Mouse (Mus musculus): ENCODE measurements around the gene Ppp2r5e. TPM values are rescaled to one million over a fixed set of nuclear protein-coding genes. Genes with fewer than 3 reads are reported as not detected.
"Not testable (repeated sequence)": the region's sequence is repeated elsewhere in the genome, so short reads cannot be mapped to it uniquely, and the experiment has no call there.

The Ppp2r5e gene
- total RNA-seq, 4 experiments from 2014 or later = 28.5 to 32.0 (median 31.3) TPM

- peak; percentile 59 for DNase-seq (ENCODE audit: low spot score)
These were observed 147.1 kb downstream of the Ppp2r5e start for GRCm38 (mm10) chr12:75448921-75449320.

GRCm38 (mm10) chr12:75446245-75446644 lies 149.8 kb downstream of the Ppp2r5e start:
- no peak for DNase-seq (ENCODE audit: low spot score)

- DNase-seq (ENCODE audit: low spot score) = not testable (repeated sequence)
These were observed 163.6 kb downstream of the Ppp2r5e start for GRCm38 (mm10) chr12:75432400-75432799.

- DNase-seq (ENCODE audit: low spot score) = no peak
These were observed 166.2 kb downstream of the Ppp2r5e start for GRCm38 (mm10) chr12:75429685-75430396.

GRCm38 (mm10) chr12:75428719-75429118 lies 167.3 kb downstream of the Ppp2r5e start:
- no peak for DNase-seq (ENCODE audit: low spot score)

GRCm38 (mm10) chr12:75425882-75426281 lies 170.2 kb downstream of the Ppp2r5e start:
- no peak for DNase-seq (ENCODE audit: low spot score)

- no peak for DNase-seq (ENCODE audit: low spot score)
These were observed 171.2 kb downstream of the Ppp2r5e start for GRCm38 (mm10) chr12:75424817-75425216.

GRCm38 (mm10) chr12:75424359-75424758 lies 171.7 kb downstream of the Ppp2r5e start:
- no peak for DNase-seq (ENCODE audit: low spot score)

- no peak for DNase-seq (ENCODE audit: low spot score)
These were observed 179.4 kb downstream of the Ppp2r5e start, which contains the start of gene Gphb5 for GRCm38 (mm10) chr12:75416681-75417080. Gene Gphb5, minus strand, starts transcription at chr12:75416781.

- DNase-seq (ENCODE audit: low spot score) = peak; percentile 41
These were observed 181.1 kb downstream of the Ppp2r5e start for GRCm38 (mm10) chr12:75414991-75415390.

- DNase-seq (ENCODE audit: low spot score) = peak; percentile 18
These were observed 183.1 kb downstream of the Ppp2r5e start for GRCm38 (mm10) chr12:75412964-75413363.

Other genes starting within 250 kb of the Ppp2r5e start
- not detected for gene Gphb5, start 179.5 kb downstream of the Ppp2r5e start, total RNA-seq (2022)
- 1 to 10 TPM; 2.3 to 3.5 (median 2.4) TPM for gene Wdr89, start 73.3 kb upstream of the Ppp2r5e start, total RNA-seq (2022)
- gene Sgpp1, start 139.5 kb upstream of the Ppp2r5e start, total RNA-seq (2022) = 10 to 100 TPM; 19.8 to 22.4 (median 21.7) TPM
- gene Syne2, start 221.9 kb upstream of the Ppp2r5e start, total RNA-seq (2022) = 10 to 100 TPM; 32.6 to 39.6 (median 36.4) TPM